Mouse (Mus musculus): Measurements from ENCODE around the gene Tpbg. TPM values are rescaled to one million over a fixed set of nuclear protein-coding genes. Genes with fewer than 3 reads are reported as not detected.

The Tpbg gene
- polyA plus RNA-seq, 1 experiment from 2014 or later, result 3.1 TPM

DNA sequence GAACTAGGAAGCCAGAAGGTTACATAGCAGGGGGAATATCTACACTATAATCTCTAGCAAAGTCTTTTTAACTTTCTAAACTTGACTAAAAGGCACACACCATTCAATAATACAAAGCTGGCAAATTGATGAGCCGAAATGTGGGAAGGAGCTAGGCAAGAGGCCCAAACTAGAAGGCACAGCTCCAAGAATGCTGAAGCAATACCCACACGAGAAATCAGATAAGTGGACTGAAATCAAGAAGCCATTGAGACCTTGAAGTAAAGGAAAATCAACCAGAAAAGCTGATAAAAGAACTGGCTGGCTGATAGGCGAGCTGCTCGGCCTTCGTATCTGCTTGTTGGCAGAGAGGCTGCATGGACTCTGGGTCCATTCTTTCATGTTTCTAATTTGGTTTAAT is 51.5 kb downstream of the Tpbg start:
- Histone ChIP-seq H3K4me2 (ENCODE audit: low read depth, low read length) (no peak overlapping the region), H3K4me1 (ENCODE audit: control insufficient read depth, insufficient read depth, low read length) (no peaks in the 10 kb centered on the region), H3K27me3 (ENCODE audit: control insufficient read depth, insufficient read depth, low read length) (no peaks in the 10 kb centered on the region), H3K9ac (ENCODE audit: low read length) (no peak overlapping the region), H3K27ac (ENCODE audit: low read length) (no peak overlapping the region), H3K4me3 (ENCODE audit: low read length) (no peak overlapping the region), H3K9me3 (replicated peaks; ENCODE audit: control insufficient read depth, low read length) (no peaks in the 10 kb centered on the region), H3K36me3 (ENCODE audit: control insufficient read depth, insufficient read depth) (no peaks in the 10 kb centered on the region)
- WGBS, result 54% methylated on average over 5 of the region's 5 CpGs
- no peak for ATAC-seq (replicated peaks; ENCODE audit: extremely low read depth, insufficient read depth, low FRiP score)

Other genes with a start within 250 kb of the Tpbg start
- 21.3 and 21.7 TPM in 2 replicates for gene Ibtk, start 93.0 kb upstream of the Tpbg start, polyA plus RNA-seq (2015; fragmentation: Nextera tagmentation; extraction: Ambion mirVana)